Mouse (Mus musculus) right cerebral cortex, postnatal 4 days (tissue): ENCODE measurements around the gene Hist1h4f.
A peak's percentile ranks its signal among the peaks of the same experiment; 100 is the strongest.

Source experiments
- DNase-seq: peaks from one replicate; pipeline ENCODE4 v3.0.0-alpha.2; 2022

The Hist1h4f gene

DNA sequence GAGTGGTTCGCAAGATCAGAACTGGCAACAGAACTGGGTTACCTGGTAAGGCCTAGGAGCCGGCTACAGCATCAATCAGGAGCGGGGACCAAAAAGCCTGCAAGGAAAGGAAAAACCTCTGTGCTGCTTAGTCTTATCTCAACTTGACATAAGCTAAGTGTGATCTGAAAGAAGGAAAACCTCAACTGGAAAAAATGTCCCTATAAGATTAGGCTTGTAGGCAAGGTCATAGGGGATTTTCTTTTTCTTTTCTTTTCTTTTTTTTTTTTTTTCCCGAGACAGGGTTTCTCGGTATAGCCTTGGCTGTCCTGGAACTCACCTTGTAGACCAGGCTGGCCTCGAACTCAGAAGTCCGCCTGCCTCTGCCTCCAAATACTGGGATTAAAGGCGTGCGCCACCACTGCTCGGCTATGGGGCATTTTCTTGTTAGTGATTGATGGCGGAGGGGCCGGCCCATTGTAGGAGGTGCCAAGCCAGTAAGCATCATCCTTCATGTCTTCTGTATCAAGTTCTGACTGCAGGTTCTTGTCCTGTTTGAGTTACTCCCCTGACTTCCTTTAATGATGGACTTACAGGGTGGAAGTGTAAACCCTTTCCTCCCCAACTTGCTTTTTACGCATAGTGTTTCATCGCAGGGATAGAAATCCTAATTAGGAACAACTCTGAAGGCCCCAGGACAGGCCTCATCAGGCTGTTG is 44.5 kb downstream of the Hist1h4f start:
- no peak for DNase-seq

DNA sequence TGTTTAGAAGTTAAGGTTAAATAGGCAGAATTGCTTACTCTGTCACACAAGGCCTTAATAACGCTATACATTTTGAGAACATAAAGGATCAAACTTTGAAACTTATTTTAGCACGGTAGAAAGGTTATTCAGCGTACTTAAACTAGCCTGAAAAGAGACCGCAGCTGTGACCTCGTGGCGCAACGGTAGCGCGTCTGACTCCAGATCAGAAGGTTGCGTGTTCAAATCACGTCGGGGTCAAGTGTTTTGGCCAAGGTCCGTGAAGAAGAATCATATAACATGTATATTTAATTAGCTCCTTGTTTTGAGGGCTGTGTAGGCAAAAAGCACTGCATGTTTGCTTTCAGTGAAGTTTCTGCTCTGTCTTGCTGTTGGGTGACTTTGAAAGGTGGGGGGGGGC is 45.1 kb downstream of the Hist1h4f start:
- DNase-seq, result peak; percentile 30

- no peak for DNase-seq
These were observed 45.6 kb downstream of the Hist1h4f start for GRCm38 (mm10) chr13:23505662-23506345.

DNA sequence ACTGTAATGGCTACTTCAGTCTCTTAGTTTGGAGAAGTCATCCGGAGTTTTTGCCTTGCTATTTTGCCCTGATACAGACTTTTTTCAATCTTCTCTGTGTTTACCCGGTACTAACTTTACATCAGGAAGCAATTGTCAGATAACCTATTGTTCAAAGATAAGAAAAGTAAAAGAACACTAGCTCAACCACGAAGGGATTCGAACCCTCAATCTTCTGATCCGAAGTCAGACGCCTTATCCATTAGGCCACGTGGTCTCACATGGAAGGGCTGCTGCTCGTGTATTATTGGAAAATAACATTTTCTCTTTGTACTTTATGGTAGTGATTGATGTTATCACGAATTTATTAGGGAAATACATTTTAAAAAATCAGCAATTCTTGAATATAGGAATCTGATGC is 47.7 kb downstream of the Hist1h4f start:
- peak; percentile 46 for DNase-seq

DNA sequence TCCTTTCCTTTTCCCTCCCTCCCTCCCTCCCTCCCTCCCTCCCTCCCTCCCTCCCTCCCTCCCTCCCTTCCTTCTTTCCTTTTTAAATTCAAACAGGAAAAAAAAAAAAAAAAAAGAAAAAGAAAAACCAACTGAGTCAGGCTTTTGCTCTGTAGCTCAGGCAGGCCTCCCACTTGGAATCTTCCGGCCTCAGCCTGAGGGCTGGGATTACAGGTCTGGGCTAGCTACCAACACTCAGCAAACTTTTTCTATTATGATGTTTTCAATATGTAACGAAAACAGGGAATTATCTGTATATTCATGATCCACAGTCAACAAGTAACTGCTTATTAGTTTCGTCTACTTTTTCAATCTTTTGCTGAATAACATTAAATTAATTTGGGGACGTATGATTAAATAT is 48.5 kb downstream of the Hist1h4f start:
- no peak for DNase-seq

DNA sequence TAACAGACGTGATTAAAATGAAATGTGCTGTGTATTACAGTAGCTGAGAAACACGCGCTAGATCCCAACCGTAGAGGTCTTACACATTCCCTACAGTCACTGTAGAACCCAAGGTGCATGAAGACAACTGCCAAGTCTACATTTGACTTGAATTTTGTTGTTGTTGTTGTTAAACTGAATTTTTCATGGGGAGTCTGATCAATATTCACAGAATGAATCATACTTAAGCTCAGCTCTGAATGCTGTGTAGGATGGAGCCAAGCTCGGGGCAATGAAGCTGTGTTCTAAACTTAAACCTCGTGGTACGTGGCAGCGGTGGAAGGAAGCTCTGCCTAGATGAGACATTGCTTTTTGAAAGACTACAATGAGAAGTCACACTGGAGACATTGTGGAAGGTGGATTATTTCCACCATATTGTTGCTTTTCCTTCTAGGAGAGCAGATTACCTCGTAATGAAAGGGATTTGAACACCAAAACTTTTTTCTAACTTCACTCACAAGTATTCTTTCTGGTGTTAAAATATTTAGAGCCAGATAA is 49.3 kb downstream of the Hist1h4f start:
- DNase-seq, result no peak

- DNase-seq, result no peak
These were observed 49.9 kb downstream of the Hist1h4f start for GRCm38 (mm10) chr13:23501511-23501910.
